Mouse (Mus musculus): Measurements from ENCODE around the gene Ankrd13b. TPM values are rescaled to one million over a fixed set of nuclear protein-coding genes. Genes with fewer than 3 reads are reported as not detected.

The Ankrd13b gene
- total RNA-seq, 2 experiments from 2014 or later: 5.7 to 6.3 TPM

DNA sequence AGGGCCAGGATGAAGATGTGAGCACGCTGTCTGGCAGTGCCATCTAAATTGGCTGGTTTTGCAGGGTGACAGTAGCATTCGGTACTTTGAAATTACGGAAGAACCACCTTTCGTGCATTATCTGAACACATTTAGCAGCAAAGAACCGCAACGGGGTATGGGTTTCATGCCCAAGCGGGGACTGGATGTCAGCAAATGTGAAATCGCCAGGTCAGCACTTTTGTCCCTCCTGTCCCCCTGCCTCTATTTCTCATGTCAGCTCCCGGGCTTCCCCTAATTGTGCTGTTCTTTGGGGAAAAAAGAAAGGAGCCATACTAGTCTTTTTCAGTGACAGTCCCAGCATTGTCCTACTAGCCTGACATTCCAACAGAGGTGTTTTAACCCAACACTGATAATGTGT lies 21.1 kb downstream of the Ankrd13b start:
- intact Hi-C loops (cut with DNase I; ENCODE audit: low total_unique reads): no loop called here
- no peak for DNase-seq

GRCm38 (mm10) chr11:77467784-77468183 lies 21.7 kb downstream of the Ankrd13b start:
- intact Hi-C loops (cut with DNase I; ENCODE audit: low total_unique reads): no loop called here
- peak; percentile 78 for DNase-seq

DNA sequence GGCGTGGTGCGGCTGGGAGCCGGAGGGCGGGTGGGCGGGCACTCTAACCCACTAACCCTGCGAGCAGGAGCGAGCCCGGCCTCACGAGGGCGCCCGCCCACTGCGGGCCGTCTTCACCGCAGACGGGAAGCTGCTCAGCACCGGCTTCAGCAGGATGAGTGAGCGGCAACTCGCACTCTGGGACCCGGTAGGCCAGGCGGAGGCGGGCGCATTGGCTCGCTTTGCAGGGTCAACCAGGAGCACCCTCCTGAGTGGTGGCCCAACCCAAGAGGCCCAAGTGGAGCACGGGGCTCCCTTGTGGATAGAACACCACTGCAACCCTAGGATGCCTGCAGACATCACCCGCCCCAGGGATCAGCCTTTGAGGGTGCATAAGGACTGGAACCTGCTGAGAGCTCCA lies 22.3 kb downstream of the Ankrd13b start:
- DNase-seq: peak; percentile 80
- intact Hi-C loops (cut with DNase I; ENCODE audit: low total_unique reads): no loop called here

- intact Hi-C loops (cut with DNase I; ENCODE audit: low total_unique reads): no loop called here
- no peak for DNase-seq
Observed at GRCm38 (mm10) chr11:77466544-77466943, 22.9 kb downstream of the Ankrd13b start.

GRCm38 (mm10) chr11:77465111-77465510 lies 24.4 kb downstream of the Ankrd13b start:
- intact Hi-C loops (cut with DNase I; ENCODE audit: low total_unique reads): no loop called here

DNA sequence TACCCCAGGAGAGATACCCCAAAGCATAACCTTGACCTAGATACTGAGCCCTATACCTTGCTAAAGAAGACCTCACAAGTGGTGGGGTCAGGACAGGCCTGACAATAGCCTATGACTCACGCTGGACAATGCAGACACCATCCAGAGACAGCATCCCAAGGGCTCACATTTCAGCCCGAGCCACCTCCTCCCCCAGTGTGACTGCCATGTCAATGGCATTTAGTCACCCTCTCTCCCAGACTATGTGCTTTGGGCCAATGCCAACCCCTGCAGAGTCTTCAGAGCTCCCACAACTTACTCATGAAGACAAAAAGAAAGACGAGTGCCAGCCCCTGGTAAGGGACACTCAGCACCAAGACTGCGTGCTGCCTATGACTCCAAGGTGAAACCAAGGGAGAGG lies 24.8 kb downstream of the Ankrd13b start:
- intact Hi-C loops (cut with DNase I; ENCODE audit: low total_unique reads): no loop called here
- no peak for DNase-seq

More at GRCm38 (mm10) chr11:77465111-77465510, 24.4 kb downstream of the Ankrd13b start:
- no peak for DNase-seq

GRCm38 (mm10) chr11:77463786-77464185 lies 25.7 kb downstream of the Ankrd13b start:
- DNase-seq: no peak
- intact Hi-C loops (cut with DNase I; ENCODE audit: low total_unique reads): no loop called here

GRCm38 (mm10) chr11:77463101-77463445 lies 26.4 kb downstream of the Ankrd13b start:
- intact Hi-C loops (cut with DNase I; ENCODE audit: low total_unique reads): no loop called here
- no peak for DNase-seq

- intact Hi-C loops (cut with DNase I; ENCODE audit: low total_unique reads): no loop called here
- DNase-seq: peak; percentile 88
Observed at GRCm38 (mm10) chr11:77462283-77463100, 27.0 kb downstream of the Ankrd13b start, which contains the start of gene Coro6. Coro6 (plus strand) TSS chr11:77462411.

DNA sequence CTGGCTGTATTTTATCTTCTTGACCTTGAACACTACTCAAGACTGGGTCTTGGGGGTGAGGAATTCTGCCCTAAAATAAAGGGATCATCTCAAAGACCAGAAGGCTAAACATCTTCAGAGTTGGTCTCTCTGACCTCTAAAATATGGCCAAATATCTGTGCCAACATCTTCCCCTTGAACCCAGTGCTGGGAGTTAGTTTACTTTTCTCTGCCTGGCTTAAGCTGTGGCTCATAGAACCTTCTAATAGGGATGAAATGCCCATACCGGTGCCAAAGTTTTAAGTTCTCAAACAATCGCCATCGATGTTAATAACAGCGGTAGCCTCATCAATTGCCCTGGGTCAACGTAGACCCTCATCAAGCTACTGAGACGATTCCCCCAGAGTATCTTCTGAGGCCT lies 27.6 kb downstream of the Ankrd13b start:
- intact Hi-C loops (cut with DNase I; ENCODE audit: low total_unique reads): no loop called here
- DNase-seq: no peak

GRCm38 (mm10) chr11:77456866-77457265 lies 32.6 kb downstream of the Ankrd13b start:
- intact Hi-C loops (cut with DNase I; ENCODE audit: low total_unique reads): loop anchor here (1.0 to 10.0 kb wide), 2 partner anchors 112 to 141 kb away; no protein-coding TSS in a partner anchor
- DNase-seq: no peak

- intact Hi-C loops (cut with DNase I; ENCODE audit: low total_unique reads): loop anchor here (1.0 to 10.0 kb wide), 2 partner anchors 111 to 140 kb away; no protein-coding TSS in a partner anchor
- DNase-seq: no peak
Observed at GRCm38 (mm10) chr11:77455770-77456510, 33.5 kb downstream of the Ankrd13b start.

DNA sequence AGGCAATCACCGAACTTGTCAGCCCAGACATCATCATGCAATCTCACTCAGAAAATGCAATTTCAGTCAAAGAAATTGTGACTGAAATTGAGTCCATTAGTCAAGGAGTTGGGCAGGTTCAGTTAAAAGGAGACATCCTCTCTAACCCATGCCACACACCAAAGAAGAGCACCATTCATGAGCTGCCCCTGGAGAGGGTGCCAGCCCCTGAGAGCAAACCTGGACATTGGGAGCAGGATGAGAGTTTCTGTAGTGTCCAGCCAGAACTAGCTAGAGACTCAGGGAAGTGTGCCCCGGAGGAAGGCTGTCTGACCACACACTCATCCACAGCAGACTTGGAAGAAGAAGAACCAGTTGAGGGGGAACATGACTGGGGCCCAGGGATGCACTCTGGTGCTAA lies 36.1 kb downstream of the Ankrd13b start:
- DNase-seq: no peak
- intact Hi-C loops (cut with DNase I; ENCODE audit: low total_unique reads): loop anchor here (10.0 kb wide), 1 partner anchor 109 kb away; no protein-coding TSS in a partner anchor

GRCm38 (mm10) chr11:77451670-77452069 lies 37.8 kb downstream of the Ankrd13b start:
- intact Hi-C loops (cut with DNase I; ENCODE audit: low total_unique reads): loop anchor here (10.0 kb wide), 1 partner anchor 107 kb away; no protein-coding TSS in a partner anchor
- no peak for DNase-seq

GRCm38 (mm10) chr11:77449224-77449623 lies 40.3 kb downstream of the Ankrd13b start:
- no peak for DNase-seq
- intact Hi-C loops (cut with DNase I; ENCODE audit: low total_unique reads): no loop called here

DNA sequence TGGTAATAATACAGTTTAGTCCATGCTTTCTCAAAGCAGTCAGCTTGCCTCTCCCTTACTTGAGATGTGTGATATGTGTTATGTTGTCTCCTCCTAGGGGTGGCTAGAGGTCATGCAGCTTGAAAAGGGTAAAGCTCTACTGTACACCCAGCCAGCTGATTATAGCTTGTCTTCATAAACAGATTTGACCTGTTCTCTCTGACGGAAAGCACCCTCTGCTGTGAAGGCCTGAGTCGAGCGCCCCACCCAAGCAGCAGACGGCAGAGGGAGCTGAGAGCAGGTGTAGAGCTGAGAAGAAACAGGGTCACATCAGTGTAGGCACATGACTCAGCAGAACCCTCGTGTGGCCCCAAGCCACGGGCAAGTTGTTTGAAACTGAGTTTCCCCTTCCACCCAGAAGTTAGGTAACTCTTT lies 42.8 kb downstream of the Ankrd13b start:
- peak; percentile 60 for DNase-seq
- intact Hi-C loops (cut with DNase I; ENCODE audit: low total_unique reads): no loop called here

- DNase-seq: no peak
- intact Hi-C loops (cut with DNase I; ENCODE audit: low total_unique reads): no loop called here
Observed at GRCm38 (mm10) chr11:77444939-77445338, 44.5 kb downstream of the Ankrd13b start.

DNA sequence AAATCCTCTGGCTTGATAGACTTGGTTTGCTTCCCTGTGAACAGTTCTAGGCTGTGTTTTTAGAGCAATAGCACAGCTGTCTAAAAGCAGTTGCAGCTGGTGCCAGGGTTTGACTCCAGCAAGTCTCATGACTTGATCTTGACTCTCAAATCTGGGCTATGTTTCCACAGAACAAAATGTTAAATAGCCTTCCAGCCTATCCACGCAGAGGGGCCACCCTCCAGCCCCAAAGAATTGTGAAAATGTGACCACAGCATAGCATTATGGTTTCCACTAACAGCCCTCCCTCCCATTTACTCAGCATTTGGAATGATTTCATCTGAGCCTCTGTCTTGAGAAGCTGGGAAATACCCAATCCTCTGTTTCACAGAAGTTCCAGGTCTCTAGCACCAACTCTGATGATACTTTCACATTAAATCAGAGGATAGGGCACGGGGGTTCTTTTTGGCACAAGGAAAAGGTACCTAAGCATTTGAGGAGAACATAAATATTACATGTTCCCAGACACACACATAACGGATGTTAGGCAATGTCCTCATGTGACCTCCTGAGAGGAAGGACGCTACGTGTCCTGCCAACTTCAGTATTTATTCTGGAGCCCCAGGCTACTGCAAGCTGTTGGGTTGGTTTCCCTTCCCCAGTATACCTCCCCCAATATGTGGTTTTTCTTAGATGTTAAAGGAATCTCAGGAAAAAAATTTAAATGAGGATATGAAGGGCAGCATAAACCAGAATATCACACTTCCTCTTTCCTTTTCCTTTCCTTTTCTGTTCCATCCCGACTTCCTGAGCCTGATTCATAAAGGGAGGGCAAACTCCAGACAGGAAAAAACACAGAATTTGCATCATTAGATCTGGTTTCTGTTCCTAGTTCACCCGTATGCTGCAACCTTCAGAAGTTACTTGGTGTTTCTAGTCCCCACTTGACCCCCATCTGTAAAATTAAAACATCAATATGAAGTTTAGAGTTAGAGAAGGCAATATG lies 47.0 kb downstream of the Ankrd13b start:
- peak; percentile 77 for DNase-seq
- intact Hi-C loops (cut with DNase I; ENCODE audit: low total_unique reads): no loop called here

GRCm38 (mm10) chr11:77441020-77441419 lies 48.5 kb downstream of the Ankrd13b start:
- no peak for DNase-seq
- intact Hi-C loops (cut with DNase I; ENCODE audit: low total_unique reads): no loop called here
